Mouse (Mus musculus): ENCODE data around the gene Sstr5. TPM values are rescaled to one million over a fixed set of nuclear protein-coding genes. Genes with fewer than 3 reads are reported as not detected.
A peak's percentile ranks its signal among the peaks of the same experiment; 100 is the strongest.

Gene Sstr5
- total and polyA plus RNA-seq, 3 experiments, result 0.16 TPM; not detected in 2

DNA sequence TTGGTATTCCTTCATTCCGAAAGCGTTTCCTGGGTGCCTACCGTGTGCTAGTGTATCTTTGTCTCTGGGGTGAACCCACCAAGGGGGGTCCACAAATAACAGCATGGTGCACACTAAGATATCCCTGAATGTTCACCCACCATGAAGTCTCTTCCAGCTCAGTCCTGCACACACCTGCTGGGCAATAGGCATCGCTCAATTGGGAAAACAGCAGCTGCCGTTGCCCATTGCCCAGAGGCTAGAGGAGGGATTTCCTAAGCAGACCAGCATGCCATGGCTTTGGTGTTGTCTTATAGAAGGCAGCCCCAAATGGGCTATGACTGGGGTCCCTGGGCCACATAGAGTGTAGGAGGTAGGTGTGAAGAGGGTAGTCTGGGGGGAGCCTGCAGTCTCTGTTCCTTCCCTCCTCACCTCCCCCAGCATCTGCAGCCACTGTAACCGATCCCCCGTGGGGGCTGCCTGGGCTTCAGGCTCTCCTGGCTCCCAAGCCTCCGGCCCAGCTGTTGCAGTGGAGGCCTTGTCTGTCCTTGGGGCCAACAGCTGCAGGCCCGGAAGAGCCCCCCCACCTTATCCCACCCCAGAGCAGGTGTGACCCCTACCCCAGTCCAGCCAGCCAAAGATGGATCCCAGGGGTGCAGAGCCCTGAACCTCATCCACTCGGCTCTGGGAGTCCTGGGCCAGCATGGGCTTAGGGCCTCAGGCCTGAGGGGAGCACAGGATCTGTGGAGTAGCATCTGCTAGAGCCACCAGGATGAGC is 13.2 kb upstream of the Sstr5 start:
- Histone ChIP-seq H3K36me3 (replicated peaks) (no peaks in the 10 kb centered on the region), H3K4me3 (ENCODE audit: low read depth, low read length) (no peak overlapping the region), H3K27me3 (ENCODE audit: insufficient read depth, low read length) (0 out of 2 replicates have a peak, but pooled peaks cover 2% of the 10 kb centered on the region), H3K9me3 (replicated peaks) (no peaks in the 10 kb centered on the region; the same call in 1 of the 2 replicates), H3K4me1 (ENCODE audit: insufficient read depth, low read depth, low read length) (no peaks in the 10 kb centered on the region; the same call in 1 of the 2 replicates)
- no peak for TF ChIP-seq CTCF (IDR thresholded peaks at IDR 0.05; ENCODE audit: low read depth, low read length)
- no peak for TF ChIP-seq GATA2 (IDR thresholded peaks at IDR 0.05; ENCODE audit: borderline replicate concordance, low read depth, low read length)
- TF ChIP-seq GATA1 (IDR thresholded peaks at IDR 0.05; ENCODE audit: borderline replicate concordance, low read length), result no peak
- TF ChIP-seq TAL1 (conservative IDR thresholded peaks at IDR 0.05; ENCODE audit: low read depth, low read length), result no peak
- TF ChIP-seq POLR2AphosphoS5 (IDR thresholded peaks at IDR 0.05; ENCODE audit: insufficient replicate concordance, low read depth, low read length), result no peak
- no peak for ATAC-seq (ENCODE audit: extremely low read depth, insufficient number of reproducible peaks, low FRiP score, poor library complexity, severe bottlenecking)
- no peak for DNase-seq (ENCODE audit: low spot score)

- ATAC-seq (ENCODE audit: extremely low read depth, insufficient number of reproducible peaks, low FRiP score, poor library complexity, severe bottlenecking), result no peak
- Histone ChIP-seq H3K4me1 (ENCODE audit: insufficient read depth, low read depth, low read length) (no peaks in the 10 kb centered on the region; the same call in 1 of the 2 replicates), H3K4me3 (ENCODE audit: low read depth, low read length) (no peak overlapping the region), H3K27me3 (ENCODE audit: insufficient read depth, low read length) (0 out of 2 replicates have a peak, but pooled peaks cover 2% of the 10 kb centered on the region), H3K9me3 (replicated peaks) (no peaks in the 10 kb centered on the region; the same call in 1 of the 2 replicates), H3K36me3 (replicated peaks) (no peaks in the 10 kb centered on the region)
- DNase-seq (ENCODE audit: low spot score), result no peak
- TF ChIP-seq CTCF (IDR thresholded peaks at IDR 0.05; ENCODE audit: low read depth, low read length) (0 out of 2 replicates have a peak, but pooled peaks have one; percentile 18), TAL1 (conservative IDR thresholded peaks at IDR 0.05; ENCODE audit: low read depth, low read length) (no peak), GATA1 (IDR thresholded peaks at IDR 0.05; ENCODE audit: borderline replicate concordance, low read length) (no peak)
These were observed 11.9 kb upstream of the Sstr5 start for GRCm38 (mm10) chr17:25508860-25509577.

GRCm38 (mm10) chr17:25507799-25508198 is 10.7 kb upstream of the Sstr5 start:
- no peaks in the 10 kb centered on the region; the same call in 1 of the 2 replicates for H3K4me1 ChIP-seq (ENCODE audit: insufficient read depth, low read depth, low read length)
- no peak for ATAC-seq (ENCODE audit: extremely low read depth, insufficient number of reproducible peaks, low FRiP score, poor library complexity, severe bottlenecking)

DNA sequence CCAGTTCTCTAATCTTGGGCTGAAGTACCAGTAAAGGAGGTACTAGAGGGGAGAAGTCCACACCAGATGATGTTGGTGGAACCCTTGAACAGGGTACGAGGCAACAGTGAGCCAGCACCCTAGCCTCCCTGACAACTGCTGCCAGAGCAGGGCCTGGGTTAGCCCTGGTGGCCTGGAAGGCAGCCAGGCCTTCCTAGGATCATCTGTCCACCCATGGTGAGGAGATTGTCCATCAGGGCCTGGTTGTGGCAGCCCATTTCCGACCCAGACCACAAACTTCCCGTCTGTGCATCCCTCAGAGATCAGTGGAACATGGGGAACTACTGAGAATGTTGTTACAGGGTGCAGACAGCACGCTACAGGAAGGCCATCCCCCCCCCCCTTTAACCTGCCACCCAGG is 5.5 kb upstream of the Sstr5 start:
- no peak for ATAC-seq (ENCODE audit: extremely low read depth, insufficient number of reproducible peaks, low FRiP score, poor library complexity, severe bottlenecking)
- no peak for TF ChIP-seq CTCF (IDR thresholded peaks at IDR 0.05; ENCODE audit: low read depth, low read length)
- no peak for TF ChIP-seq POLR2AphosphoS5 (IDR thresholded peaks at IDR 0.05; ENCODE audit: insufficient replicate concordance, low read depth, low read length)
- no peak for TF ChIP-seq GATA1 (IDR thresholded peaks at IDR 0.05; ENCODE audit: borderline replicate concordance, low read length)
- TF ChIP-seq TAL1 (conservative IDR thresholded peaks at IDR 0.05; ENCODE audit: low read depth, low read length), result no peak
- no peak for TF ChIP-seq GATA2 (IDR thresholded peaks at IDR 0.05; ENCODE audit: borderline replicate concordance, low read depth, low read length)
- Histone ChIP-seq H3K27me3 (ENCODE audit: insufficient read depth, low read length) (peaks cover 14% of the 10 kb centered on the region), H3K9me3 (replicated peaks) (no peaks in the 10 kb centered on the region), H3K36me3 (replicated peaks) (no peaks in the 10 kb centered on the region), H3K4me3 (ENCODE audit: low read depth, low read length) (no peak overlapping the region), H3K4me1 (ENCODE audit: insufficient read depth, low read depth, low read length) (no peaks in the 10 kb centered on the region)
- DNase-seq (ENCODE audit: low spot score), result no peak

More at GRCm38 (mm10) chr17:25507799-25508198, 10.7 kb upstream of the Sstr5 start:
- no peaks in the 10 kb centered on the region for H3K9me3 ChIP-seq (replicated peaks)
- H3K36me3 ChIP-seq (replicated peaks), result no peaks in the 10 kb centered on the region
- peaks cover 6% of the 10 kb centered on the region; the same call in 1 of the 2 replicates for H3K27me3 ChIP-seq (ENCODE audit: insufficient read depth, low read length)
- H3K4me3 ChIP-seq (ENCODE audit: low read depth, low read length), result no peak overlapping the region
- peak; percentile 61 for DNase-seq (ENCODE audit: low spot score)
- peak; percentile 46 for TF ChIP-seq CTCF (IDR thresholded peaks at IDR 0.05; ENCODE audit: low read depth, low read length)
- TF ChIP-seq TAL1 (conservative IDR thresholded peaks at IDR 0.05; ENCODE audit: low read depth, low read length), result no peak

GRCm38 (mm10) chr17:25482092-25482491 is 15.0 kb downstream of the Sstr5 start:
- no peak for TF ChIP-seq TAL1 (conservative IDR thresholded peaks at IDR 0.05; ENCODE audit: low read depth, low read length)
- no peak for TF ChIP-seq CTCF (IDR thresholded peaks at IDR 0.05; ENCODE audit: low read depth, low read length)
- no peak for TF ChIP-seq GATA1 (IDR thresholded peaks at IDR 0.05; ENCODE audit: borderline replicate concordance, low read length)
- DNase-seq (ENCODE audit: low spot score) (no peak), ATAC-seq (ENCODE audit: extremely low read depth, insufficient number of reproducible peaks, low FRiP score, poor library complexity, severe bottlenecking) (no peak)
- Histone ChIP-seq H3K27me3 (ENCODE audit: insufficient read depth, low read length) (peaks cover 50% of the 10 kb centered on the region), H3K4me1 (ENCODE audit: insufficient read depth, low read depth, low read length) (no peaks in the 10 kb centered on the region), H3K36me3 (replicated peaks) (no peaks in the 10 kb centered on the region), H3K4me3 (ENCODE audit: low read depth, low read length) (no peak overlapping the region), H3K9me3 (replicated peaks) (no peaks in the 10 kb centered on the region)

GRCm38 (mm10) chr17:25480820-25481219 is 16.3 kb downstream of the Sstr5 start:
- TF ChIP-seq CTCF (IDR thresholded peaks at IDR 0.05; ENCODE audit: low read depth, low read length) (no peak), POLR2AphosphoS5 (IDR thresholded peaks at IDR 0.05; ENCODE audit: insufficient replicate concordance, low read depth, low read length) (no peak), GATA2 (IDR thresholded peaks at IDR 0.05; ENCODE audit: borderline replicate concordance, low read depth, low read length) (no peak), TAL1 (conservative IDR thresholded peaks at IDR 0.05; ENCODE audit: low read depth, low read length) (no peak), GATA1 (IDR thresholded peaks at IDR 0.05; ENCODE audit: borderline replicate concordance, low read length) (no peak)
- ATAC-seq (ENCODE audit: extremely low read depth, insufficient number of reproducible peaks, low FRiP score, poor library complexity, severe bottlenecking) (no peak), DNase-seq (ENCODE audit: low spot score) (no peak)
- Histone ChIP-seq H3K36me3 (replicated peaks) (no peaks in the 10 kb centered on the region), H3K9me3 (replicated peaks) (no peaks in the 10 kb centered on the region), H3K4me1 (ENCODE audit: insufficient read depth, low read depth, low read length) (no peaks in the 10 kb centered on the region), H3K4me3 (ENCODE audit: low read depth, low read length) (no peak overlapping the region), H3K27me3 (ENCODE audit: insufficient read depth, low read length) (peaks cover 53% of the 10 kb centered on the region)
